Mouse (Mus musculus) C2C12 (cell line): ENCODE results near the gene Acot8.

Experiments
- CEBPB ChIP-seq: IDR thresholded peaks from one replicate; pipeline ENCODE4 v1.6.1; 2011; ENCODE audit warnings: low read depth, mild to moderate bottlenecking, control low read depth, moderate library complexity
- CTCF ChIP-seq: IDR thresholded peaks from one replicate; pipeline ENCODE4 v1.5.1; 2011; ENCODE audit not compliant: control insufficient read depth, insufficient read depth, insufficient read length
- MAX ChIP-seq: IDR thresholded peaks from one replicate; pipeline ENCODE4 v1.6.1; 2011; ENCODE audit warnings: mild to moderate bottlenecking, control low read depth
- MYOD1 ChIP-seq: IDR thresholded peaks from one replicate; pipeline ENCODE4 v1.6.1; 2011; ENCODE audit warnings: low read depth; ENCODE audit not compliant: control insufficient read depth, insufficient read length
- MYOG ChIP-seq: IDR thresholded peaks from one replicate; pipeline ENCODE4 v1.6.1; 2011; ENCODE audit not compliant: control insufficient read depth, insufficient read length; ENCODE audit errors: extremely low read depth
- USF1 ChIP-seq: IDR thresholded peaks from one replicate; pipeline ENCODE4 v1.6.1; 2011; ENCODE audit warnings: low read depth, mild to moderate bottlenecking, control low read depth, moderate library complexity

- TF ChIP-seq MAX, result peak; percentile 77
- TF ChIP-seq CTCF, result peak; percentile 6
- no peak for TF ChIP-seq MYOD1
- TF ChIP-seq MYOG, result no peak
- no peak for TF ChIP-seq USF1
- TF ChIP-seq CEBPB, result no peak
Measured at GRCm38 (mm10) chr2:164769258-164770037, 35.2 kb downstream of the Acot8 start, which contains the start of gene Ube2c.
